Mouse (Mus musculus): Measurements from ENCODE around the gene Afg1l. TPM values are rescaled to one million over a fixed set of nuclear protein-coding genes. Genes with fewer than 3 reads are reported as not detected.
A peak's percentile ranks its signal among the peaks of the same experiment; 100 is the strongest.

Gene Afg1l
- polyA plus RNA-seq, 1 experiment from 2014 or later: 7.9 TPM

DNA sequence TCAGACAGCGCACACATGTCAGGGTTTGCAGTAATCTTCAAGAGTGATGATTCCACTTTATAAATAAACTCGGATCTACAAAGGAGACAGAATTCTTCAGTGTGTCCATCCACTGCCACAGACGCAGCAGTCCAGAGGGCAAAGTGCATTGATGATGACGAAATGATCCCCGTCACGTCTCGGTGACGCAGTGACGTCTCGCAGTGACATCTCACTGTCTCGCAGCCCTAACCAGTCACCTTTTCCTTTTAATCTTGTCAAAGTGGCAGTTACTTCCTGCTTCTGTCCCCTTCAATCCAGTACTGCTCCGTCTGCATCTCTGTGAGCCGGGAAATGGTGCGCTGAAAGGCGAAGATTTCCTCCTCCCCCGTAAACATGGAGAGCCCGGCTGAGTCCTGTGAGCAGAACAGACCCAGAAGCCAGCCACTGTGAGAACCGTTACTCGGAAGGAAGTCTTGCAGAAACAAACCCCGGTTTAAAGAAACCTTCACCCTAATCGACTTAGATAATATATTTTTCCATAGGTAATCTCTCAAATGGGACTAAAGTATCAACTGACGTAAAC, 165.1 kb downstream of the Afg1l start:
- Histone ChIP-seq H3K4me3 (replicated peaks) (no peak overlapping the region), H3K27me3 (0 out of 2 replicates have a peak, but pooled peaks cover 4% of the 10 kb centered on the region), H3K9ac (no peak overlapping the region), H3K4me2 (replicated peaks) (no peak overlapping the region), H3K36me3 (peaks cover 4% of the 10 kb centered on the region; the same call in 1 of the 2 replicates), H3K27ac (replicated peaks) (no peak overlapping the region), H3K9me3 (replicated peaks) (no peaks in the 10 kb centered on the region), H3K4me1 (no peaks in the 10 kb centered on the region)
- no peak for ATAC-seq (ENCODE audit: insufficient number of reproducible peaks, low FRiP score, low TSS enrichment, low read depth)
- WGBS: 78% methylated on average over 22 of the region's 22 CpGs

DNA sequence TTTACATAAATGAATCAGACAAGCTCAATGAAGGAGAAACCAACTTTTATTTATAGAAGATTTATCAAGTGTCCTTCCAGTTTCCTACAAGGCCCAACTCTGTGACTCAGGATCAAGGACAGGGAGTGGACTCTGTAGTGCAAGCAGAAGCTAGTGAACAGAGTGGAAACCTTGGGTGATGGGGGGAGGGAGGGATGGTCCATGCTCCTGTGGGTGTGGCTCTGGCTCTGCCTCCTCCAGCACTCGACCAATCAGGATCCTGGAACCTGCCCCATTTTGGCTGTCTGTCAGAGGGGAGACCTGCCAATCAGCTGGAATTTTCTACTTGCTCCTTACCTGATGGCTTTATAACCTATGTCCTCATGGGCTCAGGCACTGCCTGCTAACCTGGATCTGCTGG, 165.8 kb downstream of the Afg1l start:
- Histone ChIP-seq H3K36me3 (no peaks in the 10 kb centered on the region), H3K27ac (replicated peaks) (no peak overlapping the region), H3K4me3 (replicated peaks) (no peak overlapping the region), H3K4me2 (replicated peaks) (no peak overlapping the region), H3K9me3 (replicated peaks) (no peaks in the 10 kb centered on the region), H3K4me1 (no peaks in the 10 kb centered on the region), H3K27me3 (0 out of 2 replicates have a peak, but pooled peaks cover 4% of the 10 kb centered on the region), H3K9ac (no peak overlapping the region)
- ATAC-seq (ENCODE audit: insufficient number of reproducible peaks, low FRiP score, low TSS enrichment, low read depth): no peak
- 67% methylated on average over 1 of the region's 1 CpGs for WGBS

DNA sequence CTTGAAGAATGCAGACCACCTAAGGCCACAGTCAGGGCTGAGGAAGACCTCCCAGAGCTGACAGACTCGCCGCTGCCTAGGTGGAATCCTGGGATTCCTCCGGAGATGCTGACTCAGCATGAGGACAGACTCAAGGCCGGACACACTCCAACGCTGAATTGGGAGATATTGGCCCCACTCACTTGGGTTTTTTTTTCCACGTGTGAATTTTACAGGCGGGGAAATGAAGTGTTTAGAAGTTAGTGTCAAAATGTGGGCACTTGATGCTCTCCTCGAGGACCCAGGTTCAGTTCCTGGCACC, 169.7 kb downstream of the Afg1l start:
- Histone ChIP-seq H3K4me1 (no peaks in the 10 kb centered on the region), H3K4me2 (replicated peaks) (peak overlapping the region; percentile 51), H3K9me3 (replicated peaks) (no peaks in the 10 kb centered on the region), H3K9ac (no peak overlapping the region; the same call in 1 of the 2 replicates), H3K36me3 (no peaks in the 10 kb centered on the region), H3K27ac (replicated peaks) (no peak overlapping the region), H3K4me3 (replicated peaks) (peak overlapping the region; percentile 33), H3K27me3 (peaks cover 16% of the 10 kb centered on the region; the same call in 1 of the 2 replicates)
- ATAC-seq (ENCODE audit: insufficient number of reproducible peaks, low FRiP score, low TSS enrichment, low read depth): no peak
- 36% methylated on average over 8 of the region's 8 CpGs for WGBS

DNA sequence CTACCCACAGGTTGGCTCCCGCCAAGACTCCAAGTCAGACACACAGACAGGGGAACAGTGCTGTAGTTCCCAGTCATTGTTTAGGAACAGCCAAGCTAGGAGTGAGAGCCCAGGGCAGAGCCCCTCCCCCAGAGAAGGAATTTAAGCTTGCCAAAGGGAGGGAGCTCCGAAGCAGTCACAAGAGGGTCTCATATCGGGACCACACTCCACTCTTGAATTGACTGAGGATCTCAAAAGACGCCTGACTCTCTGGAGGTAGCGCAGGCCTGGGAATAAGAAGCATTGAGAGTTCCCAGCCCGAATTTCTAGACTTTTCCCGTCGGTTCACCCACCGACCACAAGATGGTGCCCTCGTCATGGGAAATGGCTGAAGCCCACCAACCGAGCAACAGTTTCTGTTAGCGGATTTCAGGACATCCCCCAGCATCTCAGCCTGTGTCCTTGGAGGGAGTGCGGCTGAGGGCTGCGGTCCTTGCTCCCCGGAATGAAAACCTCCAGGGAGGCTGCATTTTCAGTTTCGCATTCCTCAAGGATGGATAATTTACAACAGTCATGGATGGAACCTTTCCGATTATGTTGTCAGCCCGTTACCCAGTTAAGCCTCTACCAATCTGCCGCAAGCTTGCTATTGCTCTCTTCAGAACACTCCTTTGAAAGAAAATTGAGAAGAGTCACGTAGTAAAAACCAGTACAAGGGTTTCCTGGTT, 170.2 kb downstream of the Afg1l start:
- Histone ChIP-seq H3K36me3 (no peaks in the 10 kb centered on the region), H3K9ac (no peak overlapping the region; the same call in 1 of the 2 replicates), H3K27me3 (peaks cover 16% of the 10 kb centered on the region; the same call in 1 of the 2 replicates), H3K4me1 (no peaks in the 10 kb centered on the region), H3K27ac (replicated peaks) (no peak overlapping the region), H3K4me3 (replicated peaks) (peak overlapping the region; percentile 33), H3K4me2 (replicated peaks) (peak overlapping the region; percentile 51), H3K9me3 (replicated peaks) (no peaks in the 10 kb centered on the region)
- WGBS: 5% methylated on average over 20 of the region's 20 CpGs
- ATAC-seq (ENCODE audit: insufficient number of reproducible peaks, low FRiP score, low TSS enrichment, low read depth): peak; percentile 27; the same call in 1 of the 2 replicates

DNA sequence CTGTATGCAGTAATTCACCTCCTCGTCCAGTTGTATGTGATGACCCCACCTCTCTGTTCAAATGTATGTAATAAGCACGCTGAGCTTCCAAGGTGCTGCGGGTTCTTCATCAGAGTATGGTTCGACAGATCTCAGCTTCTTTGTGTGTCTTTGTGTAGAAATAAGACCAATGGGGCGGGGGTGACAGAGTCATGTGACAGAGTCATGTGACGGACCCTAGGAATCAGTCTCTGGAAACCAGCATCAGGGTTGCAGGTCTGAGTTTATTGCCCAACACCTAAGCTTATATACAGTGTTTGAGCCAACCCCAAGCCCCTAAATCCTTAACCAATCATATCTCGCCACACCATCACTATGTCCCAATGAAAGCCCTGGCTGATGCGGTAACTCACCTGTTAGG, 171.9 kb downstream of the Afg1l start:
- Histone ChIP-seq H3K4me1 (no peaks in the 10 kb centered on the region), H3K9ac (no peak overlapping the region), H3K9me3 (replicated peaks) (no peaks in the 10 kb centered on the region), H3K4me2 (replicated peaks) (no peak overlapping the region), H3K27me3 (peaks cover 16% of the 10 kb centered on the region; the same call in 1 of the 2 replicates), H3K4me3 (replicated peaks) (no peak overlapping the region), H3K27ac (replicated peaks) (no peak overlapping the region), H3K36me3 (no peaks in the 10 kb centered on the region)
- no peak for ATAC-seq (ENCODE audit: insufficient number of reproducible peaks, low FRiP score, low TSS enrichment, low read depth)
- 87% methylated on average over 8 of the region's 8 CpGs for WGBS

DNA sequence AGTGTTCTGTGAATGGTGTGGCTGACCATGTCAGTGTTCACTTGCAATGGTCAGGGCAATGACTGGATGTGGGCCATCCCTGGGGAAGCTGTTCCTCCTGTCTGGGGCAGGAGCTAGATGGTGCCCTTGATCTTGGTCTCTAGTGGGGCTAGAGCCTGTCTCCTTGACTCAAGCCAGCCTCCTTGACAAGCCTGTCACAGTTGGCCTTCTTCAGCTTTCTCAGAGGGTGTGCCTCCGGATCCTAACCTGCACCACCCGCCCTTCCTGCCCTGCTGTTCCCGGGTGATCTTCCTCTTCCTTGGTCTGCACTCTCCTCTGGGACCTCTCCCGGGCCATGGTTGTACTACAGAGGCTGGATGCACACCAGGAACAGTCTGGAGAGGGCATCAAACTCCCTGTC, 177.6 kb downstream of the Afg1l start:
- no peak overlapping the region for H3K27ac ChIP-seq (replicated peaks)
- H3K27me3 ChIP-seq: peaks cover 5% of the 10 kb centered on the region; the same call in 1 of the 2 replicates
- H3K4me3 ChIP-seq (replicated peaks): no peak overlapping the region
- WGBS: 52% methylated on average over 4 of the region's 4 CpGs
- no peak overlapping the region for H3K4me2 ChIP-seq (replicated peaks)
- H3K36me3 ChIP-seq: no peaks in the 10 kb centered on the region
- H3K9ac ChIP-seq: no peak overlapping the region
- no peak for ATAC-seq (ENCODE audit: insufficient number of reproducible peaks, low FRiP score, low TSS enrichment, low read depth)
- no peaks in the 10 kb centered on the region for H3K4me1 ChIP-seq
- H3K9me3 ChIP-seq (replicated peaks): 0 out of 2 replicates have a peak, but pooled peaks cover 6% of the 10 kb centered on the region

DNA sequence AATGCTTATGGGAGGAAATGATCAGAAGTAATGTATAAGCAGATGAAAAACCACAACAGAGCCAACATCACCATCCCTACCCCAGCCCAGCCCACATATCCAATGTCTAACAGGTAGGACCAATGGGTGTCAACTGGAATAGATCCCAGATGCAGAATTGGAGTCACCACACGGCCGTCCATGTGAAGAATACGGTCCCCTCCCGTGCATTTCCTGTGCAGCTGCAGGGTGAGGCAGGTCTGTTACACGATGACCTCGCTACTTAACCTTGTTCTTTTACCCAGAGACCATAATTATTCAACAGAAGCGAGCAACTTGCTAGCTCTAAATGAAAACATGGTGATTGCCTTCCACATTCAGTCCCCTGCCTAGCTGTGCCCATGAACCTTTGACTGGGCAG, 178.4 kb downstream of the Afg1l start:
- H3K9ac ChIP-seq: no peak overlapping the region
- H3K4me3 ChIP-seq (replicated peaks): no peak overlapping the region
- H3K4me2 ChIP-seq (replicated peaks): no peak overlapping the region
- H3K4me1 ChIP-seq: no peaks in the 10 kb centered on the region
- no peak for ATAC-seq (ENCODE audit: insufficient number of reproducible peaks, low FRiP score, low TSS enrichment, low read depth)
- 34% methylated on average over 7 of the region's 7 CpGs for WGBS
- 0 out of 2 replicates have a peak, but pooled peaks cover 6% of the 10 kb centered on the region for H3K9me3 ChIP-seq (replicated peaks)
- H3K36me3 ChIP-seq: no peaks in the 10 kb centered on the region
- H3K27me3 ChIP-seq: peaks cover 5% of the 10 kb centered on the region; the same call in 1 of the 2 replicates
- H3K27ac ChIP-seq (replicated peaks): no peak overlapping the region

DNA sequence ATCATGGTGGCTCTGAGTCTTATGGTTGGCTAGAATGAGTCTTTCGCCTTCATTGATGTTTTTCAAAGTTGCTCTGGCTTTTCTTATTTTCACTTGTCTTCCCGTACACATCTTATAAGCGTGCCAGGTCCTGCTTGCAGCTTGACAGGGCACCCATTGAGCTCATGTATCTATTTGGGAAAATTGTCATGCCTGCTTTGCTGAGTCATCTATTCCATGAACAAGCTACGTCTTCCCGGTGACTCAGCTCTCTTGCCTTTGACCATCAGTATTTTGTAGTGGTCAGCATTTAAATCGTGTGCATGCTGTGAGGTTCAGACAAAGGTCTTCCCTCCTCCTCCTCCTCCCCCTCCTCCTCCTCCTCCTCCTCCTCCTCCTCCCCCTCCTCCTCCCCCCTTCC, 178.9 kb downstream of the Afg1l start:
- no peak for ATAC-seq (ENCODE audit: insufficient number of reproducible peaks, low FRiP score, low TSS enrichment, low read depth)
- 70% methylated on average over 6 of the region's 6 CpGs for WGBS
- H3K4me2 ChIP-seq (replicated peaks): no peak overlapping the region
- no peaks in the 10 kb centered on the region for H3K4me1 ChIP-seq
- no peak overlapping the region for H3K4me3 ChIP-seq (replicated peaks)
- no peak overlapping the region for H3K27ac ChIP-seq (replicated peaks)
- 0 out of 2 replicates have a peak, but pooled peaks cover 6% of the 10 kb centered on the region for H3K9me3 ChIP-seq (replicated peaks)
- no peaks in the 10 kb centered on the region for H3K36me3 ChIP-seq
- H3K9ac ChIP-seq: no peak overlapping the region
- H3K27me3 ChIP-seq: 0 out of 2 replicates have a peak, but pooled peaks cover under 1% of the 10 kb centered on the region

DNA sequence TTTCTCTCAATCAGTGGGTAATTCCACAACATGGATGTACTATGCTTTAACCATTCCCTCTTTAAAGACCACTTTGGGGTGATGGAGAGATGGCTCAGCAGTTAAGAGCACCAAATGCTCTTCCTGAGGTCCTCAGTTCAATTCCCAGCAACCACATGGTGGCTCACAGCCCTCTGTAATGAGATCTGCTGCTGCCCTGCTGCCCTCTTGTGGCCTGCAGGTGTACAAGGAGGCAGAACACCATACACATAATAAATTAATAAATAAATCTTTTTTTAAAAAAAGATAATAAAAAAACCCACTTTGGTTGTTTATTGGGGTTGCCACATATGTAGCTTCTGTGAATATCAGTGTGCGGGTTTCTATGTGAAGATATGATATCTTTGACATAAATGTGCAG, 180.4 kb downstream of the Afg1l start:
- 92% methylated on average over 1 of the region's 1 CpGs for WGBS
- ATAC-seq (ENCODE audit: insufficient number of reproducible peaks, low FRiP score, low TSS enrichment, low read depth): no peak
- H3K9ac ChIP-seq: no peak overlapping the region
- H3K27ac ChIP-seq (replicated peaks): no peak overlapping the region
- no peak overlapping the region for H3K4me3 ChIP-seq (replicated peaks)
- H3K27me3 ChIP-seq: no peaks in the 10 kb centered on the region
- H3K9me3 ChIP-seq (replicated peaks): 0 out of 2 replicates have a peak, but pooled peaks cover 6% of the 10 kb centered on the region
- H3K36me3 ChIP-seq: no peaks in the 10 kb centered on the region
- H3K4me2 ChIP-seq (replicated peaks): no peak overlapping the region
- H3K4me1 ChIP-seq: no peaks in the 10 kb centered on the region

DNA sequence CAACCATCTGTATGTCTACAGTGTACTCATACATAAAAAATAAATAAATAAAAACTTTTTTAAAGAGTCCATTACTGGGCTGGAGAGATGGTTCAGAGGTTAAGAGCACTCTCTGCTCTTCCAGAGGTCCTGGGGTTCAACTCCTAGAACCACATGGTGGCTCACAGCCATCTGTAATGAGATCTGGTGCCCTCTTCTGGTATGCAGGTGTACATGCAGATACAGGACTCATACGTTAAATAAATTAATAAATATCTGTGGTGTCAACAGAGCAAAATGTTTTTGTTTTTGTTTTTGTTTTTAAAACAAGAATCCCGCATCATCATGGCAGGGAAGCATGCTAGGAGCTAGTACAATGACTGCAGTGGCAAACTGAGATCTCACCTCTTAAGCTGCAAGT, 181.3 kb downstream of the Afg1l start:
- no peak for ATAC-seq (ENCODE audit: insufficient number of reproducible peaks, low FRiP score, low TSS enrichment, low read depth)
- H3K9me3 ChIP-seq (replicated peaks): 0 out of 2 replicates have a peak, but pooled peaks cover 6% of the 10 kb centered on the region
- H3K36me3 ChIP-seq: no peaks in the 10 kb centered on the region
- no peak overlapping the region for H3K4me2 ChIP-seq (replicated peaks)
- no peaks in the 10 kb centered on the region for H3K4me1 ChIP-seq
- no peak overlapping the region for H3K9ac ChIP-seq
- no peak overlapping the region for H3K4me3 ChIP-seq (replicated peaks)
- H3K27ac ChIP-seq (replicated peaks): no peak overlapping the region
- 83% methylated on average over 2 of the region's 2 CpGs for WGBS
- no peaks in the 10 kb centered on the region for H3K27me3 ChIP-seq

DNA sequence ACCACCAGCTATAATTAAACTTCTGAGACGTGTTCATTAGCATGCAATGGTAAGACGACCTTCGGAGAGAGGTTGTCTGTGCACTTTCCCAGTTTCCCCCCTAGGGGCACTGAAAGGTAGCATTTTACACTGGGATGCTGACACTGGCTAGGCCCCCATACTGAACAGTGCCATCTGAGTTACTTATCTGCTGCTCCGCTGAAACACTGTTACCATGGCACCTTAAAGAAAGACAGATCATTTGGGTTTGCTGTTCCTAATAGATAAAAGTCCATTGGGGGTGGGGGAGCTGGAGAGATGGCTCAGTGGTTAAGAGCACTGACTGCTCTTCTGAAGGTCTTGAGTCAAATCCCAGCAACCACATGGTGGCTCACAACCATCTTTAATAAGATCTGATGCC, 181.8 kb downstream of the Afg1l start:
- H3K4me3 ChIP-seq (replicated peaks): no peak overlapping the region
- H3K27ac ChIP-seq (replicated peaks): no peak overlapping the region
- 43% methylated on average over 4 of the region's 4 CpGs for WGBS
- H3K9me3 ChIP-seq (replicated peaks): 0 out of 2 replicates have a peak, but pooled peaks cover 6% of the 10 kb centered on the region
- no peaks in the 10 kb centered on the region for H3K27me3 ChIP-seq
- ATAC-seq (ENCODE audit: insufficient number of reproducible peaks, low FRiP score, low TSS enrichment, low read depth): no peak
- no peak overlapping the region for H3K9ac ChIP-seq
- H3K36me3 ChIP-seq: no peaks in the 10 kb centered on the region
- H3K4me1 ChIP-seq: no peaks in the 10 kb centered on the region
- no peak overlapping the region for H3K4me2 ChIP-seq (replicated peaks)
